Mouse (Mus musculus): ENCODE data around the gene Mki67. TPM values are rescaled to one million over a fixed set of nuclear protein-coding genes. Genes with fewer than 3 reads are reported as not detected.

The Mki67 gene
- polyA plus RNA-seq, 2 experiments = 97.2 to 118 TPM

DNA sequence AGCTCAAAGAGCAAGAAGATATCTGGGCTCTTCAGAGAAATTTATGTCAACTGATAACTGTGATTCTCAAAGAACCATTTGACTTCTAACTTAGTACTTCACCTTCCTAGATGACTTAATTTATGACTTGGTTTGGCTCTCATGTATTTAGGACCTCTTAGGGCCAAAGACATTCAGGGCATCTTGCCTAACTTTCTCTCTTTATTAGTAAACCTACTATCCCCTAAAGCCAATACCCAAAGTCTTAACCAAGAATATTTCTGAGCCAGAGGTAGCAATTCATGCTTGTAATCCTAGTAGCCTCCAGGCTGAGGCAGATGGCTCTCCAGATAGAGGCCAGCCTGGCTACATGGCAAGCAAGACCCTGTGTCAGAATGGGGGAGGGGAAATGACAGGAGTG, 55.8 kb downstream of the Mki67 start:
- Histone ChIP-seq H3K36me3 (replicated peaks; ENCODE audit: control insufficient read depth, insufficient read depth, low read depth) (no peaks in the 10 kb centered on the region), H3K9ac (replicated peaks) (no peak overlapping the region), H3K4me1 (replicated peaks; ENCODE audit: control insufficient read depth in 2 of 2, insufficient read depth in 2 of 2, low read length in 1 of 2) (no peaks in the 10 kb centered on the region), H3K4me3 (ENCODE audit: insufficient read depth in 1 of 2, low read depth in 2 of 2, low read length in 2 of 2) (no peak overlapping the region), H3K27ac (no peak overlapping the region), H3K27me3 (ENCODE audit: control insufficient read depth, insufficient read depth, low read length) (no peaks in the 10 kb centered on the region), H3K4me2 (ENCODE audit: low read depth) (no peak overlapping the region), H3K9me3 (ENCODE audit: control insufficient read depth, low read length) (no peaks in the 10 kb centered on the region)
- TF ChIP-seq EP300 (IDR thresholded peaks at IDR 0.05; ENCODE audit: low read depth) (no peak), CTCF (IDR thresholded peaks at IDR 0.05; ENCODE audit: low read depth) (no peak)
- DNase-seq (ENCODE audit: low read depth in 3 of 3, low spot score in 3 of 3) (no peak), ATAC-seq (ENCODE audit: insufficient read depth) (no peak)

DNA sequence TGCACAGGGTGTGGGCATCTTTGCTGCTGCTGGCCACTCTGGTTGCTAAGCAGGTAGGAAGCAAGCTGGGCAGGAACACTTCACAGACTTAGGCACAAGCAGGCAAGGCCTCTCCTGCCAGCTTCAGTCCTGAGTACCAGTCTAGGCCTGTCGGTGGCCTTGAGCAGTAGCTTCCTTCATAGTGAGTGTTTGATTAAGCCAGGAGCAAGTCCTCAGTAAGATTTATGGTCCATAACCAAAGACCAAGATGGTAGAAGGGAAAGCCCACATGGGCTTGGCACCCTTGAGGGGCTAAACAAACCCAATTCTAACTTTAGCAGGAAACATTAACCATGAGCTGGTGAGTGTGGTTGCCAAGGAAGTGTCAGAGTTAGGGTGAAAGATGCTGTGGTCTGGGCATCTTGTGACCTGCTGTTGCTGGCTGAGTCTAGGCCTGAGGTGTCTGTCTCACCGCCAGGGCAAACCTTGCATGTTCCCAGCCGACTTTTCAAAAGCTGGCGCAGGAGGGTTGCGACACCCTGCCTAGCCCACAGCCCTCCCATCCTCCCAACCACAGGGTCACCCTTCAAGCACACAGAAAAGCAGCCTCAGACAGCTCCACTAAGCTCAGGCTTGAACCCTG, 56.7 kb downstream of the Mki67 start:
- Histone ChIP-seq H3K4me3 (ENCODE audit: insufficient read depth in 1 of 2, low read depth in 2 of 2, low read length in 2 of 2) (no peak overlapping the region), H3K27me3 (ENCODE audit: control insufficient read depth, insufficient read depth, low read length) (no peaks in the 10 kb centered on the region), H3K4me1 (replicated peaks; ENCODE audit: control insufficient read depth in 2 of 2, insufficient read depth in 2 of 2, low read length in 1 of 2) (no peaks in the 10 kb centered on the region), H3K4me2 (ENCODE audit: low read depth) (no peak overlapping the region), H3K9me3 (ENCODE audit: control insufficient read depth, low read length) (no peaks in the 10 kb centered on the region), H3K9ac (replicated peaks) (no peak overlapping the region), H3K27ac (no peak overlapping the region), H3K36me3 (replicated peaks; ENCODE audit: control insufficient read depth, insufficient read depth, low read depth) (no peaks in the 10 kb centered on the region)
- TF ChIP-seq EP300 (IDR thresholded peaks at IDR 0.05; ENCODE audit: low read depth) = no peak
- peak; percentile 17; the same call in 1 of the 2 replicates for TF ChIP-seq CTCF (IDR thresholded peaks at IDR 0.05; ENCODE audit: low read depth)
- 61% methylated on average over 5 of the region's 5 CpGs for WGBS (ENCODE audit: insufficient replicate concordance)
- DNase-seq (ENCODE audit: low read depth in 3 of 3, low spot score in 3 of 3) = no peak
- ATAC-seq (ENCODE audit: insufficient read depth) = no peak

DNA sequence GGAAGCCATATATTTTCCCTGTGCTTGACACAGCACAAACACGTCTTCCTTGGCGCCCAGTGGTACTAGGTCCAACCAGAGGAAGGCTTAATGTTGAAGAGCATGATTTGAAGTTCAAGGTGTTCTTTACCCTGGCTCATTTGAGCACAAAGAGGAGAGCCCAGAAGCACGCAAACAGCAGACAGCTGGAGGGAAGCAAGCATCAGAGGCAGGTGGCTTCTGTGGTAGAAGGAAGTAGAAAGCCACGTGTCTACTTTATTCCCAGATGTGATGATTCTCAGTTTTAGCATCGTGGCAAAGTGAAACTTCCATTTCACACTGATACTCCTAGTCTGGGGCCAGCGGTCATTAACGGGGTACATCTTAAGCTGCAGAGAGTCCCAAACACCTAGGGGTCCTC, 58.0 kb downstream of the Mki67 start:
- 68% methylated on average over 7 of the region's 7 CpGs for WGBS (ENCODE audit: insufficient replicate concordance)
- ATAC-seq (ENCODE audit: insufficient read depth) = no peak
- no peak for DNase-seq (ENCODE audit: low read depth in 3 of 3, low spot score in 3 of 3)

DNA sequence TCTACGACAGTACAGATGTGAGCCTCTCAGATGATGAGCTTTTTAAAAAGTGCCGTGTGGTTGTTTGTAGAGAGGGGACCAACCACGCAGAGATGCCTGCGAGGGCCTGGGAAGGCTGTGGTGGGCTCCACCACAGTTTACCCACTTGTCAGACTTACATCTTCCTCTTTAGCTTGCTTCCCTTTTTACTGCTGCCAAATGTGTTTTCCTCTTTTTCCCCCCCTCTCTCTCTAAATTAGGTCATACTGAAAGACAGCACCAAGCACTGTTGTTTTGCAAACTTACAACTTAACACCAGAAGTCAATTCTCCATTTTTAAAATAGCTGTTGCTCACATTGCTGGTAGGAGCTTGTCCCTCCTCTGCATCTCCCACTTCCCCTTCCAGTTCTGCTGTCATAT, 61.0 kb downstream of the Mki67 start:
- WGBS (ENCODE audit: insufficient replicate concordance) = 32% methylated on average over 4 of the region's 4 CpGs
- ATAC-seq (ENCODE audit: insufficient read depth) = no peak
- no peaks in the 10 kb centered on the region; a peak in 1 of 4 replicates for H3K4me1 ChIP-seq (replicated peaks; ENCODE audit: control insufficient read depth in 2 of 2, insufficient read depth in 2 of 2, low read length in 1 of 2)
- no peak overlapping the region for H3K4me2 ChIP-seq (ENCODE audit: low read depth)
- H3K36me3 ChIP-seq (replicated peaks; ENCODE audit: control insufficient read depth, insufficient read depth, low read depth) = no peaks in the 10 kb centered on the region
- H3K27me3 ChIP-seq (ENCODE audit: control insufficient read depth, insufficient read depth, low read length) = no peaks in the 10 kb centered on the region
- H3K27ac ChIP-seq = no peak overlapping the region
- H3K9ac ChIP-seq (replicated peaks) = no peak overlapping the region; the same call in 1 of the 2 replicates
- TF ChIP-seq CTCF (IDR thresholded peaks at IDR 0.05; ENCODE audit: low read depth) (no peak), EP300 (IDR thresholded peaks at IDR 0.05; ENCODE audit: low read depth) (no peak)
- no peak overlapping the region for H3K4me3 ChIP-seq (ENCODE audit: insufficient read depth in 1 of 2, low read depth in 2 of 2, low read length in 2 of 2)
- DNase-seq (ENCODE audit: low read depth in 3 of 3, low spot score in 3 of 3) = no peak
- no peaks in the 10 kb centered on the region for H3K9me3 ChIP-seq (ENCODE audit: control insufficient read depth, low read length)

More for the DNA sequence above, 58.0 kb downstream of the Mki67 start:
- Histone ChIP-seq H3K4me3 (ENCODE audit: insufficient read depth in 1 of 2, low read depth in 2 of 2, low read length in 2 of 2) (no peak overlapping the region), H3K9me3 (ENCODE audit: control insufficient read depth, low read length) (no peaks in the 10 kb centered on the region), H3K9ac (replicated peaks) (no peak overlapping the region), H3K4me1 (replicated peaks; ENCODE audit: control insufficient read depth in 2 of 2, insufficient read depth in 2 of 2, low read length in 1 of 2) (no peaks in the 10 kb centered on the region), H3K36me3 (replicated peaks; ENCODE audit: control insufficient read depth, insufficient read depth, low read depth) (no peaks in the 10 kb centered on the region), H3K27ac (no peak overlapping the region), H3K27me3 (ENCODE audit: control insufficient read depth, insufficient read depth, low read length) (no peaks in the 10 kb centered on the region), H3K4me2 (ENCODE audit: low read depth) (no peak overlapping the region)
- no peak for TF ChIP-seq EP300 (IDR thresholded peaks at IDR 0.05; ENCODE audit: low read depth)
- no peak for TF ChIP-seq CTCF (IDR thresholded peaks at IDR 0.05; ENCODE audit: low read depth)

DNA sequence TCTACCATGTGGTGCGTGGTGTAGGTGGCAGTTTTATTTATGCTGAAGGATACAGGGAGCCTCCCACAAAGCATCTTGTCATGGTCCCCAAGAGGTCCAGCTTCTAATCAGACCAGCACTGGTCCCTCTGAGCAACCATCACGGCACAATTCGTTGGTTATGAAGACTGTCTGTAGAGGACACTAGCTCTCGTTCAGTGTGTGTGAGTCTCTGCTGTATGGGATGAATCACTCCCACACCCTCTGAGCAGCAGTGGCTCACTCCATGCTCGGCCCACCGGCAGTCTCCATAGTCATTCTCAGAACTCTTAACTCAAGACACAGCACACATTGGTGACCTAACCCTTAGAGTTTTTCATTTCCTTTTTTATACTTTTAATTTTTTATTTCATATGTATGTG, 61.9 kb downstream of the Mki67 start:
- WGBS (ENCODE audit: insufficient replicate concordance) = 74% methylated on average over 6 of the region's 6 CpGs
- ATAC-seq (ENCODE audit: insufficient read depth) = no peak
- TF ChIP-seq CTCF (IDR thresholded peaks at IDR 0.05; ENCODE audit: low read depth) (no peak), EP300 (IDR thresholded peaks at IDR 0.05; ENCODE audit: low read depth) (no peak)
- Histone ChIP-seq H3K9me3 (ENCODE audit: control insufficient read depth, low read length) (no peaks in the 10 kb centered on the region), H3K27me3 (ENCODE audit: control insufficient read depth, insufficient read depth, low read length) (no peaks in the 10 kb centered on the region), H3K4me2 (ENCODE audit: low read depth) (no peak overlapping the region), H3K27ac (no peak overlapping the region), H3K9ac (replicated peaks) (no peak overlapping the region), H3K4me3 (ENCODE audit: insufficient read depth in 1 of 2, low read depth in 2 of 2, low read length in 2 of 2) (no peak overlapping the region), H3K36me3 (replicated peaks; ENCODE audit: control insufficient read depth, insufficient read depth, low read depth) (no peaks in the 10 kb centered on the region), H3K4me1 (replicated peaks; ENCODE audit: control insufficient read depth in 2 of 2, insufficient read depth in 2 of 2, low read length in 1 of 2) (no peaks in the 10 kb centered on the region; a peak in 1 of 4 replicates)
- no peak for DNase-seq (ENCODE audit: low read depth in 3 of 3, low spot score in 3 of 3)

Data from liver, embryonic 14.5 days (tissue).